Mouse (Mus musculus): Measurements from ENCODE around the gene Axin2. TPM values are rescaled to one million over a fixed set of nuclear protein-coding genes. Genes with fewer than 3 reads are reported as not detected.
A peak's percentile ranks its signal among the peaks of the same experiment; 100 is the strongest.

The Axin2 gene
- polyA plus RNA-seq, 1 experiment: 16.5 TPM

DNA sequence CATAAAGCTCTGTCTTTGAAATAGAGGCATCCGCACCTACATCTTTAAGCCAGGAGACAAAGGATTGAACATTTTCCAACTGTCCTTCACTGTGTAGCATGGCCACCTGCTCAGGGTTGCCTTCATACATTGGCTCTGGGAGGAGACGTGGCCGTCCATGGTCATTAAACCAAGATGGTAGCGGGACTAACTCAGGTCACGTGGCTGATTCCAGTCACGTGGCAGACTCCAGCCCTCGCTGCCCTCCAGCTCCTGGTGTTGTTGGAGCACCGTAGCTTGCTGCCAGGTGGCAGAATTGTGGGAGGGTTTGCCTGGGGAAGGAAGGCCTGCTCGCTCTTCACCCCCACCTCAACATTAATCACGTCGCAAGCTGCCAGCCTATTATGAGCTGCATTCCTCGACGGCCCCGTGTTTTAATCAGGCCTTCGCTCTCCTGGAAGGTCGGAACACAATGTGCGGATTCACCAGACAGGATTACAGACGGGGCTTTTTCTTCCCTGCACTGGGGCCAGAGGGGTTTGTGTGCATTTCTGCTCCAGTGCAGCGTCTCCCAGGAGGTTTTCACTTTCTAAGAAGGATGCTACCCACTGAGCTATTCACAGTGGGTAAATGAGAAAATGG, 34.8 kb upstream of the Axin2 start:
- no peak for TF ChIP-seq POLR2A (IDR thresholded peaks at IDR 0.05; ENCODE audit: control insufficient read depth, extremely low read depth, insufficient read depth, low read length, poor library complexity)
- TF ChIP-seq CTCF (IDR thresholded peaks at IDR 0.05; ENCODE audit: borderline replicate concordance, control insufficient read depth, extremely low read depth, insufficient read depth, low read length, poor library complexity): no peak
- no peak for DNase-seq
- 86% methylated on average over 19 of the region's 19 CpGs for WGBS

DNA sequence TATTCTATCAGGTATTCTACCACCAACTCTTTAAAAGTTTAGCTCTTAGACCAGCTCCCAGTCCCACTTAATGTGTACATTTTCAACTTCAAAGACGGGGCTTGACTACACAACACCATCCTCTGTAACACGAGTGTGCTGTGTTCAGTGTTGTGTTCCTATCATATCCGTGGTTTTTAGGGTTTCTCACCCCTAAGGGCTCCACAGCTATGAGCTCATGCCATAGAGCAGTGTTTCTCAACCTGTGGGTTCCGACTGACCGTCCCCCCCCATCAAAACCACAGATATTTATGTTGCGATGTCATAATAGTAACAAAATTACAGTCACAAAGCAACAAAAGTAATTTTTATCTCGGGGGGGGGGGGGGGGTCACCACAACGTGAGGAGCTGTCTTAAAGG, 34.1 kb upstream of the Axin2 start:
- TF ChIP-seq CTCF (IDR thresholded peaks at IDR 0.05; ENCODE audit: borderline replicate concordance, control insufficient read depth, extremely low read depth, insufficient read depth, low read length, poor library complexity): no peak
- TF ChIP-seq POLR2A (IDR thresholded peaks at IDR 0.05; ENCODE audit: control insufficient read depth, extremely low read depth, insufficient read depth, low read length, poor library complexity): no peak
- DNase-seq: no peak
- H3K27me3 ChIP-seq (ENCODE audit: control insufficient read depth, insufficient read depth, low read length): no peaks in the 10 kb centered on the region; the same call in 1 of the 2 replicates
- no peaks in the 10 kb centered on the region for H3K36me3 ChIP-seq (ENCODE audit: control insufficient read depth, insufficient read depth, low read length)
- no peaks in the 10 kb centered on the region for H3K4me1 ChIP-seq (replicated peaks; ENCODE audit: control insufficient read depth, insufficient read depth, low read length)
- 78% methylated on average over 8 of the region's 8 CpGs for WGBS
- H3K4me3 ChIP-seq (ENCODE audit: control insufficient read depth, insufficient read depth, low read length): no peak overlapping the region
- no peak overlapping the region for H3K27ac ChIP-seq (ENCODE audit: control insufficient read depth, insufficient read depth, low read length)

More for the DNA sequence above, 34.8 kb upstream of the Axin2 start:
- Histone ChIP-seq H3K27ac (ENCODE audit: control insufficient read depth, insufficient read depth, low read length) (no peak overlapping the region), H3K4me1 (replicated peaks; ENCODE audit: control insufficient read depth, insufficient read depth, low read length) (no peaks in the 10 kb centered on the region), H3K4me3 (ENCODE audit: control insufficient read depth, insufficient read depth, low read length) (no peak overlapping the region), H3K27me3 (ENCODE audit: control insufficient read depth, insufficient read depth, low read length) (no peaks in the 10 kb centered on the region; the same call in 1 of the 2 replicates), H3K36me3 (ENCODE audit: control insufficient read depth, insufficient read depth, low read length) (no peaks in the 10 kb centered on the region)

DNA sequence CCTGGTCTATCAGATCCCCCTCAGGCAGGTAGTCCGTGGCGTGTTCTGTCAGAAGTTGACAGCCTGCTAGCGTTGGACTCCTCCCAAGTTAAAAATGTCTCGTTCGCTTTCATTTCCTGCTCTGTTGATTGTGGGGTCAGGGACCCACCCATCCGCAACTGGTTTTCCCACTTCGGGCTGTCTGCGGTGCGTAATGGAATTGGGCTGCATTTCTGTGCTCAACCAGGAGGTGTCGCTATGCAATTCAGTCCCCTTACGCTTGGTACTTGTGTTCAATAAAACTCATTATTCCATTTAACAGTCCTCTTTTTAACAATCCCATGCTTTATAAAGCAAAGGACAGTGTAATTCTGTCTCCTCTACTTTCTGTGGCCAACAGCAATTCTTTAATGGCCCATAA, 31.0 kb upstream of the Axin2 start:
- 70% methylated on average over 11 of the region's 11 CpGs for WGBS
- H3K4me3 ChIP-seq (ENCODE audit: control insufficient read depth, insufficient read depth, low read length): no peak overlapping the region
- no peak overlapping the region for H3K27ac ChIP-seq (ENCODE audit: control insufficient read depth, insufficient read depth, low read length)
- no peaks in the 10 kb centered on the region for H3K4me1 ChIP-seq (replicated peaks; ENCODE audit: control insufficient read depth, insufficient read depth, low read length)
- no peaks in the 10 kb centered on the region for H3K36me3 ChIP-seq (ENCODE audit: control insufficient read depth, insufficient read depth, low read length)
- peak; percentile 21 for DNase-seq
- no peaks in the 10 kb centered on the region; the same call in 1 of the 2 replicates for H3K27me3 ChIP-seq (ENCODE audit: control insufficient read depth, insufficient read depth, low read length)
- no peak for TF ChIP-seq POLR2A (IDR thresholded peaks at IDR 0.05; ENCODE audit: control insufficient read depth, extremely low read depth, insufficient read depth, low read length, poor library complexity)
- peak; percentile 53; the same call in 1 of the 2 replicates for TF ChIP-seq CTCF (IDR thresholded peaks at IDR 0.05; ENCODE audit: borderline replicate concordance, control insufficient read depth, extremely low read depth, insufficient read depth, low read length, poor library complexity)

DNA sequence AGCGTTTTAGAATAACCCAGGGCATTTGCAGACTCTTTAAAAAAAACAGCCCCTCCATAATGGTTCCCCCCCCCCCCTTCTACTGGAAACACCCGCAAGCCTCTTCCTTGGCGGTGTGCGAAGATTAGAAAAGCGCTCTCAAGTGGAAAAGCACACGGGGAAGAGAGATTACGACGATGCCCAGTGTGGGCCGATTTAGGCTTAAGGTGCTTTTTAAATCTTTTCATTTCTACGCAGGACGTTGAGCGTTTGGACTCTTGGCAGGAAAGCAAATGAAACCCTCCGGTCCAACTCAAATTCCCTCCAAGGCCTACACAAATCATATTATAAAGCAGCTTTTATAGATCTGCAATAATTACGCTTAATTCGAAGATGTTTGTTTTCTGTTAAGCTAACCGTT, 29.6 kb upstream of the Axin2 start:
- WGBS: 46% methylated on average over 16 of the region's 16 CpGs
- Histone ChIP-seq H3K4me3 (ENCODE audit: control insufficient read depth, insufficient read depth, low read length) (no peak overlapping the region), H3K4me1 (replicated peaks; ENCODE audit: control insufficient read depth, insufficient read depth, low read length) (no peaks in the 10 kb centered on the region), H3K27me3 (ENCODE audit: control insufficient read depth, insufficient read depth, low read length) (no peaks in the 10 kb centered on the region; the same call in 1 of the 2 replicates), H3K27ac (ENCODE audit: control insufficient read depth, insufficient read depth, low read length) (no peak overlapping the region), H3K36me3 (ENCODE audit: control insufficient read depth, insufficient read depth, low read length) (no peaks in the 10 kb centered on the region)
- TF ChIP-seq POLR2A (IDR thresholded peaks at IDR 0.05; ENCODE audit: control insufficient read depth, extremely low read depth, insufficient read depth, low read length, poor library complexity) (no peak), CTCF (IDR thresholded peaks at IDR 0.05; ENCODE audit: borderline replicate concordance, control insufficient read depth, extremely low read depth, insufficient read depth, low read length, poor library complexity) (no peak)
- no peak for DNase-seq

DNA sequence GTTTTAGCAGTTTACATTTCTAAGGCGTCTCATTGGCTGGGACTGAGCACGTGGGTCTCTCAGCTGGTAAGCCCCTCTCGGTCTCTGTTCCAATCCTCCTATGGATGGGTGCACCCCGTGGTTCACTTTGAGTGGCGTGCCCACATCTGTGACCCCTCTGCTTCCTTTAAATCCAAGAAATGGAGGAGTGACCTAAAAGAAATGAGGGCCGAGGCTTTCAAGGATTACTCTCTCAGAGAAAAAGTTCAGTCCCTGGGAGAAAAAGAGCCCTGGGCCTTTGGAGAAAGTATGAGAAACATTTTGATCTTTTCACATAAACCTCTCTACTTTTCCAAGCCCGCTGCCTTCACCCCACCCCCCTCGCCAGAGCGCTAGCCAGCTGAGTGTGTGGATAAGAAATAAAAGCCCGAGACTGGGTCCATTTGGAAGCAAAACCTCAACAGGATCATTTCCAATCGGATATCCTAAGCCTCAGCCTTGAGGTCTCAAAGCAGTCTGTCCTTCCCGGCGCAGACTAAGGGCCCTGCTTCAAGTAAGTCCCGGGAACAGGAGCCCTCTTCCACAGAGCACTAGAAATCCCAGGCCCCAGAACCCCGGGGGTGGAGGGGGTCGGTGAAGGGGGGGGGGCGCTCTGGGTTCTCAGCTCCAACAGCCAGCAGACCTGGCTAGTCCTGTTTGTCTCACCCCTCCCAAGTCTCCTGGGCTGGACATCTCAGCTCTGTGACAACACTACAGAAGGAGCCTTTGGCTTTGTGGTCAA, 28.9 kb upstream of the Axin2 start:
- Histone ChIP-seq H3K4me3 (ENCODE audit: control insufficient read depth, insufficient read depth, low read length) (no peak overlapping the region), H3K27ac (ENCODE audit: control insufficient read depth, insufficient read depth, low read length) (no peak overlapping the region), H3K27me3 (ENCODE audit: control insufficient read depth, insufficient read depth, low read length) (no peaks in the 10 kb centered on the region; the same call in 1 of the 2 replicates), H3K36me3 (ENCODE audit: control insufficient read depth, insufficient read depth, low read length) (no peaks in the 10 kb centered on the region), H3K4me1 (replicated peaks; ENCODE audit: control insufficient read depth, insufficient read depth, low read length) (no peaks in the 10 kb centered on the region)
- WGBS: 9% methylated on average over 17 of the region's 17 CpGs
- DNase-seq: no peak
- TF ChIP-seq POLR2A (IDR thresholded peaks at IDR 0.05; ENCODE audit: control insufficient read depth, extremely low read depth, insufficient read depth, low read length, poor library complexity): no peak
- no peak for TF ChIP-seq CTCF (IDR thresholded peaks at IDR 0.05; ENCODE audit: borderline replicate concordance, control insufficient read depth, extremely low read depth, insufficient read depth, low read length, poor library complexity)

DNA sequence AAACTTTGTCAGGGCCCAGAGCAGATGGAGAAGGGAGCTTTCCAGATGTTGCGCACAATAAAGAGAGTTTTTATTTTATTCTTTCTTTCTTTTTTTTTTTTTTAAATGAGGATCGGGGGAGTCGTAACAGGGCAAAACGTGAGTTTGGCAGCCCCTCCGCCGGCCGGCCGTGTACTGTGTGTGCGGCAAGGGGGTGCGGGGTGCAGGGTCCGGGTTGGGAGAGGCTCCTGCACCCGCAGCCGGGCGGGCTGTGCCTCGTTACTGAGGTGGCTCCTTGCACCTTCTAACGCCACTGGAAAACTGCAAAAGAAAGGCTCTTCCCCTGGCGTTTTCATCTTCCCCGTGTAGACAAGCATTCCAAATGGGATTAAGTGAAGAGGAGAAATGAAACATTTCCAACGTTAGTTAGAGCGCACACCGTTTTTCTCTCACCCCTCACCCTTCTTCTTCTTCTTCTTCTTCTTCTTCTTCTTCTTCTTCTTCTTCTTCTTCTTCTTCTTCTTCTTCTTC, 28.2 kb upstream of the Axin2 start:
- WGBS: 8% methylated on average over 21 of the region's 21 CpGs
- no peaks in the 10 kb centered on the region for H3K4me1 ChIP-seq (replicated peaks; ENCODE audit: control insufficient read depth, insufficient read depth, low read length)
- H3K27me3 ChIP-seq (ENCODE audit: control insufficient read depth, insufficient read depth, low read length): no peaks in the 10 kb centered on the region; the same call in 1 of the 2 replicates
- no peak for DNase-seq
- no peaks in the 10 kb centered on the region for H3K36me3 ChIP-seq (ENCODE audit: control insufficient read depth, insufficient read depth, low read length)
- no peak overlapping the region for H3K27ac ChIP-seq (ENCODE audit: control insufficient read depth, insufficient read depth, low read length)
- no peak overlapping the region for H3K4me3 ChIP-seq (ENCODE audit: control insufficient read depth, insufficient read depth, low read length)
- TF ChIP-seq POLR2A (IDR thresholded peaks at IDR 0.05; ENCODE audit: control insufficient read depth, extremely low read depth, insufficient read depth, low read length, poor library complexity) (no peak), CTCF (IDR thresholded peaks at IDR 0.05; ENCODE audit: borderline replicate concordance, control insufficient read depth, extremely low read depth, insufficient read depth, low read length, poor library complexity) (no peak)

Data from thymus, adult 2 months (tissue).